Mouse (Mus musculus) hematopoietic stem cell, adult 5-6 weeks (primary cell): ENCODE results near the gene Thtpa. TPM values are rescaled to one million over a fixed set of nuclear protein-coding genes. Genes with fewer than 3 reads are reported as not detected.

Source experiments
- ATAC-seq, 2 experiments: fragments of 125-278 bp in 1 of 2; replicated peaks in 1 of 2; 2 replicates each; pipeline ENCODE4 v1.8.0; 2016 to 2017; ENCODE audit warnings: inconsistent platforms in 2 of 2, mild to moderate bottlenecking in 2 of 2, moderate number of reproducible peaks in 2 of 2, low read depth in 1 of 2, moderate TSS enrichment in 1 of 2; ENCODE audit not compliant: low FRiP score in 2 of 2, poor library complexity in 2 of 2, severe bottlenecking in 2 of 2, insufficient read depth in 1 of 2, low TSS enrichment in 1 of 2
- total RNA-seq: library from RNA; stranded (forward); fragments of 172-1452, 232-1000 nt; gene quantifications from 2 replicates; pipeline ENCODE4 v1.2.3, GENCODE M21; 2017

The Thtpa gene
- total RNA-seq, 1 experiment from 2014 or later: 9.0 TPM

DNA sequence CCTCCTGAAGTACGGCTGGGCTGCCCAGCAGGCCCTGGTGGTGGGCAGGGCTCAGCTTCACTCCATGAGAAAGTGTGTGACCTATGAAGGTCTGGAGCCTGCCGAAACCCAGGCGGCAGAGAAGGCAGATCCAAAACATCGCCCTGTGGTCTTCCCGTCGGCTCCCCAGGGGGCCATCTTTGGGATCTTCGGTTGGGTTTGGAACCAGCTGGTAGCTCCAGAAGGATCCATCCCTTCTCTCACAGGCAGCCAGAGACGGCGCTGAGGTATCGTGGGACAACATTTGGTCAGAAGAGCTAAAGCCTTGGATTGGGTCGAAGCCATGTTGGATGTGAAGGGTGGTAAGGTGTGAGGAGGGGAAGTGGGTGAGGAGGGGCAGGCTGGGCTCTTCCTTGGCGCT lies 20.2 kb upstream of the Thtpa start:
- no peak for ATAC-seq

DNA sequence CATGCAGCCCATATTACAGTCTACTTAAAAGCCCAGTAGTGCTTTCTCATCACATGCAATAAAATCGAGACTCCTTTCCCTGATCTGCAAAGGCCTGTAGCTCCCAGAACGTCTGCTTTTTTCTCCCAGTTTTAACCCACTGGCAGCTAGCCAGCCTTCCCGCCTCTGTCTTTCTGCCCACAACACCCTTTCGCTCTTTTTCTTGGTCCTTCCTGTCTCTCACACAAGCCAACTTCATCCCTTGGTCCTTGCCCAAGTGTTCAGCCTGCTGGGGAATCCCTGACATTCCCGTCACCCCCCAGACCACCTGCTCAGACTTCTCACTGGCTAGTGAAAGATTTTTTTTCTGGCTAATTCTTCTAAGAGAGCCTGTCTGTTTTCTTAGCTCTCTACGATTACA lies 18.4 kb upstream of the Thtpa start:
- no peak for ATAC-seq

DNA sequence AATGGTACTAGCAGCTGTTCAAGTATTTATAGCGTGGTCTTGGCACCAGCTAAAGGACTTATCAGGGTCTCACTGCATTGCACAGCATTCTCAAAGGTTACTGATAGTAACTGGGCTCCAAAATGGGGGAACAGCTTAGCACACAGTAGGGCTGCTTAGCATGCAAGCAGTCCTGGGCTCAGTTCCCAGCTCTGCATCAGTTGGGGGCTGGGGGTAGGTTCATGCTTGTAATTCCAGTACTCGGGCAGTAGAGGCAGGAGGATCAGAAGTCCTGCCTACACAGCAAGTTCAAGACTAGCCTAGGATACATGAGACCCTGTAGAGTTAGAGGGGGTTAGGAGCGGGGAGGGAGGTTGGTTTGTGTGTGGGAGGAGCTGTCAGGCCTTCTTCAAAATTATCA lies 17.6 kb upstream of the Thtpa start:
- ATAC-seq: no peak

DNA sequence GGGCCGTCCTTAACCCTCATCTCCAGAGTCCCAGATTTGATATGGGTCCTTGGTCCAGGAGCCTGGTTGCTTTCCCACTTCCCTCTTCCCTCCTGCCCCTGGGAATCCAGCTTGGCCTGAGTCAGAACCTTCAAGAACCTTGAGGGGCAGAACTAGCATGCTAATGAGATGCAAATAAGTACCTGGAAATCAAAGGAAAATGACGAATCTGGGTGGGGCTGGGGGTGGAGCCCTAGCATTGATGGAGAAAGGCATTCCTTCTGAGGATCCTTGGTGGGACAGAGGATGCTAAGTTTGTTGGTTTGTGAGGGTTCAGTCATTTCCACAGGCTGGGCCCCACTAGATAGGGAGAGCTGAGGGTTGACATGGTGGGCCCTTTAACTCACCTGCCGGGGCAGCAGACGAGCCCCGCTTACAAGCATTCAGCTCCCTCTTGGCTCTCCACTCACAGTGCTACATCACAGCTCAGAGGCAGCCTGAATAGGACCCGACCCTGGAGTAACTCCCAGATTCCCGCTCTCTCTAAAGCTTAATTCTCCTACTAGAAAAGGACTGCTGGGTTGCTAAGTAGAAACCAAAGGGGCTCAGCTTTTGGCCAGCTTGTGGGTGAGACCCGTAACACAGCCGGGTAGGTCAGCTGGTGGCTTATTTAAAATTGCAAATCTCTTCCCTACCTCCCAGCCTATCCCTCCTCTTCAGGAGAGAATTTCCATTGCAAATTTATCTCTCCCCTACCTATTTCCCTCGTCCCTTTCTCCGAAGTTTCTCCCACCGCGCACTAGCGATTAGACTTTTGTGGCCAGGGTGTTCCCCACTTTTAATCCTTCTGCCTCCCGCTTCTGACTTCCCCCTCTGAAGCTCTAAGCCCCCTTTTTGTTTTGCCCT lies 16.9 kb upstream of the Thtpa start:
- no peak for ATAC-seq

DNA sequence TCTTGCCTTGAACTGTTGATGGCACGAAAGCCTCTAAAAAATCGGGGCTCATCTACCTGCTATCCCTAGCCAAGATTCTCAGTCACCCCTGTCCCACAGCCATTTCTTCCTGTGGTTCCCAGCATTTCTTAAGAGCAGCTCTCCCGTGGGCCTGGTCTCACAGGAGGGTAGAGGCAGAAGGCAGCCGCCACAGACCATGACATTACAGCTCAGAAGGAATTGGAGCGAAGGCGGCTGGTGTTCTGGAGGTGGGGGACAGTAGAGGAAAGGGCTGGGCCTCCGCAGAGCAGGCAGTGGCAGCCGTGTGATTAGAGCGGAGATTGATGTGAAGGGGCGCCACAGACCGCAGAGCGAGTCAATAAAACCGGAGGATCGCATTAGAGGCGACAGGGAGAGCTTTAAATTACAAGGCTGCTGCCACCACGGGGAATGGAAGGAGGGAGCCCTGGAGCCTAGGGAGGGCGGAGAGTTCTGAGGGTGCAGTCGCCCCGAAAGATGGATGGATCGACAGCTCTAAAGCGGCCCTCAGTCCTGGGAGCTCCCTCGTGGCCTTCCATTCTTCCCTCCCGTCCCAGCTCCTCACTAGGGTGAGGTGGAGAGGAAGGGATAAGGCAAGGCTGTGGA lies 16.1 kb upstream of the Thtpa start:
- ATAC-seq: peak; percentile 60 to 65

DNA sequence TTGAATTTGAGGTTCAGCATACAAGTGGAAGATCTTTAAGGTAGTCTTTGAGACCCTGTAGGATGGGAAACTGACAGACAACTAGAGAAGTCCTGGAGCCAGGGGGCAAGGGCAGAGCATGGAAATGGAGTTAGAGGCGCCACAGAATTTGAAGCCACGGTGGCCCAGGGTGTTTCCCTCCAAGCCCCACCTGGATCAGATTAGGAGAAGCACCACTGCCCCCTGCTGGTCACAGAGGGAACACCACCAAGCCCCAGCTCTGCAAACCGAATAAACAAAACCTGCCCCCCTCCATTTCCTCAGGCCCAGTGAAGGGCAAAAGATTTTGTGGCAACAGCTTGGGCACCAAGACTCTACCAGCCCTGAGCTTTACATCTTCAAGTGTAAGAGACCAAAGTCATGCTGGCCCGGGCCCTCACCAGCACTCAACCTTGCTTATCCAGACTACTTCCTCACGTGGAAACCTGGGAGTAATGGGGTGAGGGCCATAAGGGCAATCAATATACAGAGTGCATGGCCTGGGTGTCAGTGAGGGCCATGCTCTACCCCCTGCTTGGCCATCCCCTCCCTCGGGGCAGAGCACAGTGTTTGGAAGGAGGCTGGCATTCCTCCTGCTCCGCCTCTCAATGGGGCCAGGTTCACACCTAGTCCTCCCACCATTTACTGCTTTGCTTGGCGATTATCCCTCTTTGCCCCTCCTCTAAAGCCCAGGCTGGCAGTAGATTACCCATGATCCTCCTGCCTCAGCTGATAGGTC lies 15.2 kb upstream of the Thtpa start:
- peak; percentile 76 to 83 for ATAC-seq

DNA sequence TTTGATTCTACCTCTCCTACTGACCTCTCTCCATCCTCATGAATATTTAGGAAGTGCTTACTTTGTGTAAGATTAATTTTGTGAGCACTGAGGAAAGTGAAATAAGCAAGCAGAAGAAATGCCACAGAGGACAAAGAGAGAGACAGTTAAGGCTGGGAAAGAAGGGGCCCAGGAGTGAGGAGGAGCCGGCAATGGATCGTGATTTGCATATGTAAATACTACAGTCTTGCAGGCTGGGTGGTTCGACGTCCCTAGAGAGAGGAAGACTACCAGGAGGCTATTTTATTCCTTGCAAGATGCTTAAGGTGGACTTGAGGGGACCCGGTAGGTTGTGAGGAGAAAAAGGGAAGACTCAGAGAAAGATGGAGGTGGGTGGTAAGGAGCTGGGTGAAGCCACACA lies 13.5 kb upstream of the Thtpa start:
- ATAC-seq: no peak

DNA sequence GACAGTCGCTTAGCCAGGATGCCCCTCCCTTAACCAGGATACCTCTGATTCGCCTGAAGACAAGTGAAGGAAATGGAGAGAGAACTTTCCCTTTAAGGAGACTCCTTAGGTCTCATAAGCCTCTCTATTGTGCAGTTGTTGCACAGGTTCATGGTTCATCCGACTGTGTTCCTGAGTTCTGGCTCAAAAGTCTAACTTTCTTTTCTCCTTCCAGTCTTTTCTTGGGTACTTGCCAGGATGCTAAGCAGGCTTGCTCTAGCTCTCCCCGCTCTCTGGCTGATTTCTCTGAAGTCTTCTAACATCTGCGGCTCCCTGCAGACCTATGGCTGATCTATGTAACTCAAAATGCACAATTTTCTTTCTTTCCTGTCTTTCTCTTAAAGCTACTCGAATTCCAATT lies 11.1 kb upstream of the Thtpa start:
- ATAC-seq: no peak

DNA sequence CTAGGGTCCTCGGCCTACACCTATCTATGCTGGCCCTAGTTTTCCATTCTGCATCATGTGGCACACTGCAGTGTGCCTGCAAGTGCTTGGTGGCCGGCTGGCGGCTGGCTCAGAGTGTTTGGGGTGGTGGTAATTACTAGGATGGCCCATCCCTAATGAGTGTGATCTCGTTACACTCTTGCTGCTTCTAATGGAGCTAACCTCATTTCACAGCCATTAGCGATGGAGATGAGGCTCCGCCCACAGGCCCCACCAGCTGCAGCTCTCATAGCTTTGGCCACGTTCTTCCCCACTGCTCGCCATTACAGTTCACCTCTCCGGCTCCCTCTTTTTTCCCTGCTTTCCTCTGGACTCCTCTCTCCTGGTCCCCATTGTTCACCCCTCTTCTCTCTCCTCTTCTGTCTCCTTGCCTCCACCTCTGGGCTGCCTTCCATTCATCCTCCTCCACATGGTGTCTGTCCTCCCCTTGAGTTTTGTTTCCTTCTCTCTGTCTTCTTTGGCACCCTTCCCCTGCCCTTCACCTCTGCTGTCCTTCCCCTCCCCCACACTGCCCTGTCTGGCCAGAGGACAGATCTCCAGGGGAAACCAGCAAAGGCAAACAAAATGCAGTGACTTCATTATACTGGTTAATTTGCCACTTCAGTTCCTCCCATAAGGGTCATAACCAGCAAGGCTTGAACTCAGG lies 9.1 kb upstream of the Thtpa start:
- ATAC-seq: no peak

DNA sequence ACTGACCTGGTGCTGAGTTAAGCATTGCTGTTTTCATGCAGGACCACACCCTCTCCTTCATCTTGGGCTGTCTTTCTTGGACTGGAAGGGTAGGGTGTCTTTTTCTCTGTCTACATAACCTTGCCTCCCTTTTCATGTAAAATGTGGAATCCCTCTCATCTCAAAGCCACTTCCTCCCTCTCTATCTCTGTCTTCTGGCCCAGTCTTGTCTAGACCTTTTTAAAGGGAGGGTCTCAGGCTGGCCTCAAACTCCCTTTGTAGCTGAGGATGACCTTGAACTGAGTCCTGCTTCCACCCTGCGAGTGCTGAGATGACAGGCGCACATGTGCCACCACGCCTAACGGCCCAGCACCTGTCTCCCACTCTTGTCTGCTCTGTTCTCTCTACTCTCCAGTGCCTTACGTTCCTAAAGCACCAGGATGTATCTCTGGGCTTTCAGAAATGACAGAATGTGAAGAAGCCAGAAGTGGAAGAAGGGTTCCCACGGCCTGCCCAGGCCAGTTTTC lies 8.5 kb upstream of the Thtpa start:
- no peak for ATAC-seq

DNA sequence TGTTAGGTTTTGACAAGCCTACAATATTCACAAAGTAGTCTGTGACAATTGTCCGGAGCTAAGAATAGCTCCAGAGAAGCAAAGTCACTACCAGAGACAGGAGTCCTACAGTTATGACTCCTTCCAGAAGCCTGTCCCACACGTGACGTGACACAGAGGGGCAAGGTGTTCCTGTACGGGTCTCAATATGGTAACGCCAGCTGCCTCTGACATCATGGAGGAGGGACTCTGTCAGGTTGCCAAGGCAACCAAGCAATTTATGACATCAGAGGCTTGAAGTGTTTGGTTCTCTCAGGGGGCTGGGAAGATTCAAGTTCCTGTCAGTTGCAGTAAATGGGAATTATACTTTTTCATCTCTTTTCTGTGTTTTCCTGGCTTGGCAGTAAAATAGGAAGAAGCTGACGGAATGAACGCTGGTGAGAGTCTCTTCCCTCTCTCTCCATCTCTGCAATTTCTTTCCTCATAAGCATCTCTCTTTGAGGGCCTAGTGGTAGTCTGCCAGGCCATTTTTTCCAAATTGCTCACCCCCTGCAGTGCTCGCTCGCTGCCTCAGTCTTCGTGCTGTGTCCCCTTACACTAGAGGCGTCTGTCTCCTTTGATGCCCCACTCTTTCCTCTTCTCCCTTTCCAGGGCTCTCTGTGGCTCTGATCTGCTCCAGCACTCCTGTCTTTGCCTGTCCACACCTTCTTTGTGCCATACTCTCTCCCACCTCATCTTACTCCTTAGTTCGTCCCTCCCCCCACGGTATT lies 5.2 kb upstream of the Thtpa start:
- no peak for ATAC-seq

DNA sequence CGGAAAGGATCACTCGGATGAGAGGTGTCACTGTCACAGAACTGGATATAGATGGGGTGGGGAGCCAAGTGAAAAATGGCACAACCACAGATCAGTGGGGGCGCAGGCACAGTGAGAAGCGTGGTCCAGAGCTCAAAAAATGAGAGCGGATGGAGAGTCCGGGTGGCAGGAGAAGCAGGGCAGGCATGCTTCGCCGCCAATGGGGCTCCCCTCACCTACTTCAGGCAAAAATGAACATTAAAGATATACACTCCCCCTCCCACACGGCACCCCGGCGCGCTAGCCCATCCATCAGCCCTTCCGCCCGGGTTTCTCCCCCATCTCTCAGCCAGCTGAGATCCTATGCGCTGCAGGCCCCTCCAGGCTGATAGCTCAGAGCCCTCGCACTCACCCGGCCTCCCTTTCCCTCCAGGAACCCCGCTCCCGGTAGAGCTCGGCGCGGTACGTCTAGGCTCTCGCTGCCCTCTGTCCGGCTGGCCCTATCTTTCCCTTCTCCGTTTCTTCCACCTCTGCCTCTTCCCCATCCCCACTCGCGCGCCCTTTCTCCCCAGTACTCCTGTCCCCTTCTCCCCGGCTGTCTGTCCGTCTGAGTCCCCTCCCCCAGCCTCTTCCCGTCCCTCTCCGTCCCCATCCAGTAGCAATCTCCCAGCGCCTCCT lies 3.2 kb upstream of the Thtpa start:
- ATAC-seq: no peak

DNA sequence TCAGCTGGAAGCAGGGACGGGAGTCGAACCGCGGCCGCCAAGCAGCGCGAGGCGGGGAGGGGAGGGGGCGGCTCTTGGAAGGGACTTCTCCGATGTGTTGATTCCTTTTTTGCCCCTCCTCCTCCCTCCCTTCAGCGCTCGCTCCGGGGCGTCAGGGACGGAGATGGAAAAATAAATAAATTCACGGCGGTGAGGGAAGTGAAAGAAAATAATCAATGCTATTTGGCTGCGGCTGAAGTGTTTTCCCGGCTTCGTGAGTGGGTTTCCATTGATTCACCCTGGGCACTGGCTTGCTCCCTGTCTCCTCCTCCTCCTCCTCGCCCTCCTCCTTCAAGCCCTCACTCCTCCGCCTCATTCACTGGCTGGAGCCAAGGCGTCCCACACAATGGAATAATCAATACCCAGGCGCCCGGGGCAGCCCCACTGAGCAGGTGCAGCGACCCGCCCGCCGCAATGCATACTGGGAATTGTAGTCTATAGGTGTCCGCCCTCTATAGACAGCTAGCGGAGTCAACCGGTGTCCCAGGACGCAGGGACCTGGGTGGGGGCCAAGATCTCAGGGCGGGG lies 2.5 kb upstream of the Thtpa start, which contains the start of gene Zfhx2:
Gene Zfhx2 (minus strand): TSS at position 314 of the 567 bp plus-strand sequence.
- ATAC-seq: peak; percentile 83 to 94

DNA sequence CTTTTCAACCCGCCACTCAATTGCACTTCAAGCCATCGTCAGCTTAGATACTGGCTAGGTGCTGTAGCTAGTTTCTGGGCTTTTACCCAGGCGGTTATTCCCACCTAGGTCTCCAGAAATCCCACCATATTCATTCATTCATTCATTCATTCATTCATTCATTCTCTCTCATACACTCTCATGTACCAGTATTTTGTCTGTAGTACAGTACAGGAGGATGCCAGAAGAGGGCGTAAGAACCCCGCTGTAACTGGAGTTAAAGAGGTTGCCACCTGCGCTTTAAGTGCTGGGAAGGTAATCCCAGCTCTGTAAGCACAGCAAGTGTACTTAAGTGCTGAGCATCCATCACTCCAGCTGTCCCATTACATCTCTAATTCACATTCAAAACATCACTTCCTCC lies 657 bp upstream of the Thtpa start:
- no peak for ATAC-seq

DNA sequence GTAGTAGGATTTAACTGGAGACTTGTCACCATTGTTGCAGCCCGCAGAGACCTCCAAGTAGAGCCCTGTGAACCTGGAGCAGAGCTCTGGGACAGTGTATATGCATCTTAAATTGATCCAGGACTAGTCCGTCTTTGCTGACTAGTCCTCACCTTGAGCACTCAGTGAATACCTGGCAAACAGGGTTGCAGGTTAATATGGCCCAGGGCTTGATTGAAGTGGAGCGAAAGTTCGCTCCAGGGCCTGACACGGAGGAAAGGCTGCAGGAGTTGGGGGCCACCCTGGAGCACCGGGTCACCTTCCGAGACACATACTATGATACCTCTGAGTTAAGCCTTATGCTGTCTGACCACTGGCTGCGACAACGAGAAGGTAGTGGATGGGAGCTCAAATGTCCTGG lies 679 bp downstream of the Thtpa start:
- no peak for ATAC-seq

DNA sequence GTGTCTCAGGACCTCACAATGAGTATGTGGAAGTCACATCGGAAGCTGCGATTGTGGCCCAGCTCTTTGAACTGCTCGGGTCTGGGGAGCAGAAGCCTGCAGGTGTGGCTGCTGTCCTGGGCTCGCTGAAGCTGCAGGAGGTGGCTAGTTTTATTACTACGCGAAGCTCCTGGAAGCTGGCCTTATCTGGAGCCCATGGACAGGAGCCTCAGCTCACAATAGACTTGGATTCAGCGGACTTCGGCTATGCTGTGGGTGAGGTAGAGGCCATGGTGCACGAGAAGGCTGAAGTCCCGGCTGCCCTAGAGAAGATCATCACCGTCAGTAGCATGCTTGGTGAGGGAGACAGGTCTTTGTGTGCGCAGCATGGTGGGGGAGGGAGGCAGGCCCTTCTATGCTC lies 1.1 kb downstream of the Thtpa start:
- no peak for ATAC-seq
